ENCODE assay signal across 18 mouse cellular contexts in genomic region chr11:36410881-36411280, GRCm38 (mm10).
DNase-seq lines count a peak whose midpoint lies in the region; ATAC-seq and TF ChIP-seq lines count a peak whose summit lies in the region.
"Had no signal": no experiment of that assay in that cellular context is flagged by ENCODE, and none has a peak within 500 bp of the region (broad histone marks: within the 10 kb centered on the region; RNA-seq: fewer than 3 reads in every experiment).

No protein-coding gene starts in this region.

- no peaks in the 10 kb centered on the region for H3K27me3 ChIP-seq in forebrain, embryonic 16.5 days (replicated peaks; ENCODE audit: control insufficient read depth, insufficient read depth, low read length)
- H3K27me3 ChIP-seq in forebrain, embryonic 10.5 days (ENCODE audit: poor library complexity, severe bottlenecking), result no peaks in the 10 kb centered on the region
- H3K27me3 ChIP-seq in kidney, adult 2 months (replicated peaks; ENCODE audit: control insufficient read depth, insufficient read depth, low read length), result no peaks in the 10 kb centered on the region
- H3K27me3 ChIP-seq in midbrain, embryonic 16.5 days (ENCODE audit: control insufficient read depth, insufficient read depth, low read depth, low read length), result no peaks in the 10 kb centered on the region
- H3K27me3 ChIP-seq in midbrain, embryonic 15.5 days (replicated peaks), result no peaks in the 10 kb centered on the region
- H3K27me3 ChIP-seq: CH12.LX; heart, embryonic 12.5 days; hindbrain, embryonic 15.5 days had no signal

- no peak for TF ChIP-seq CTCF in kidney, adult 2 months (conservative IDR thresholded peaks at IDR 0.05; ENCODE audit: insufficient read depth, insufficient read length, low read depth, low read length)

- H3K4me1 ChIP-seq in forebrain, embryonic 16.5 days (replicated peaks; ENCODE audit: control insufficient read depth, insufficient read depth, low read length), result peaks cover 9% of the 10 kb centered on the region
- no peaks in the 10 kb centered on the region for H3K4me1 ChIP-seq in forebrain, embryonic 10.5 days
- no peaks in the 10 kb centered on the region for H3K4me1 ChIP-seq in kidney, adult 2 months (ENCODE audit: control insufficient read depth, insufficient read depth, low read length)
- H3K4me1 ChIP-seq in midbrain, embryonic 16.5 days (ENCODE audit: control insufficient read depth, insufficient read depth, low read length), result peaks cover 7% of the 10 kb centered on the region
- H3K4me1 ChIP-seq in midbrain, embryonic 15.5 days, result peaks cover 8% of the 10 kb centered on the region; the same call in 1 of the 2 replicates

- H3K27ac ChIP-seq in forebrain, embryonic 16.5 days (ENCODE audit: low read length), result no peak overlapping the region
- no peak overlapping the region for H3K27ac ChIP-seq in forebrain, embryonic 10.5 days
- no peak overlapping the region for H3K27ac ChIP-seq in kidney, adult 2 months (ENCODE audit: insufficient read depth, low read depth, low read length)
- H3K27ac ChIP-seq in midbrain, embryonic 16.5 days (ENCODE audit: low read length), result 0 out of 2 replicates have a peak overlapping the region, but pooled peaks have one; percentile 20
- no peak overlapping the region for H3K27ac ChIP-seq in midbrain, embryonic 15.5 days
- H3K27ac ChIP-seq: embryonic facial prominence, embryonic 10.5 days; hindbrain, embryonic 10.5 days; hindbrain, embryonic 15.5 days had no signal

- H3K36me3 ChIP-seq in forebrain, embryonic 16.5 days (ENCODE audit: control insufficient read depth, insufficient read depth), result no peaks in the 10 kb centered on the region
- no peaks in the 10 kb centered on the region for H3K36me3 ChIP-seq in forebrain, embryonic 10.5 days (replicated peaks)
- no peaks in the 10 kb centered on the region for H3K36me3 ChIP-seq in kidney, adult 2 months (ENCODE audit: control insufficient read depth, insufficient read depth, low read length)
- H3K36me3 ChIP-seq in midbrain, embryonic 16.5 days (ENCODE audit: control insufficient read depth, insufficient read depth, low read length), result no peaks in the 10 kb centered on the region
- no peaks in the 10 kb centered on the region for H3K36me3 ChIP-seq in midbrain, embryonic 15.5 days (replicated peaks)
- H3K36me3 ChIP-seq: embryonic facial prominence, embryonic 10.5 days; heart, embryonic 12.5 days; hindbrain, embryonic 10.5 days; hindbrain, embryonic 15.5 days had no signal

- no peaks in the 10 kb centered on the region for H3K9me3 ChIP-seq in forebrain, embryonic 16.5 days (ENCODE audit: control insufficient read depth, low read length)
- no peaks in the 10 kb centered on the region for H3K9me3 ChIP-seq in forebrain, embryonic 10.5 days
- H3K9me3 ChIP-seq in midbrain, embryonic 16.5 days (replicated peaks; ENCODE audit: control insufficient read depth, low read length, poor library complexity, severe bottlenecking), result no peaks in the 10 kb centered on the region
- no peaks in the 10 kb centered on the region for H3K9me3 ChIP-seq in midbrain, embryonic 15.5 days
- H3K9me3 ChIP-seq: embryonic facial prominence, embryonic 10.5 days; heart, embryonic 12.5 days; hindbrain, embryonic 10.5 days; hindbrain, embryonic 15.5 days had no signal

- DNase-seq in forebrain, embryonic 10.5 days (ENCODE audit: extremely low spot score, low spot score), result no peak
- DNase-seq in kidney, adult 2 months, result peak; percentile 14
- DNase-seq in kidney, adult 18-20 months, result no peak
- DNase-seq: adrenal gland, postnatal 14 days; cerebellum, adult 2 months; cerebellum, postnatal 10 days; gastrocnemius, postnatal 14 days had no signal

- H3K9ac ChIP-seq in forebrain, embryonic 16.5 days (replicated peaks; ENCODE audit: low read depth, low read length), result no peak overlapping the region
- no peak overlapping the region for H3K9ac ChIP-seq in midbrain, embryonic 16.5 days (ENCODE audit: low read depth, low read length)
- H3K9ac ChIP-seq in midbrain, embryonic 15.5 days, result no peak overlapping the region
- H3K9ac ChIP-seq: heart, embryonic 12.5 days; hindbrain, embryonic 15.5 days had no signal

- no peak overlapping the region for H3K4me2 ChIP-seq in forebrain, embryonic 16.5 days (ENCODE audit: low read length)
- no peak overlapping the region for H3K4me2 ChIP-seq in midbrain, embryonic 16.5 days (ENCODE audit: low read length)
- H3K4me2 ChIP-seq in midbrain, embryonic 15.5 days, result no peak overlapping the region
- H3K4me2 ChIP-seq: heart, embryonic 12.5 days; hindbrain, embryonic 15.5 days had no signal

- WGBS in forebrain, embryonic 16.5 days, result 27% methylated on average over 13 of the region's 13 CpGs
- WGBS in forebrain, embryonic 10.5 days, result 86% methylated on average over 13 of the region's 13 CpGs
- 62% methylated on average over 13 of the region's 13 CpGs for WGBS in kidney, adult 2 months
- WGBS in midbrain, embryonic 16.5 days, result 62% methylated on average over 13 of the region's 13 CpGs
- WGBS in midbrain, embryonic 15.5 days, result 61% methylated on average over 13 of the region's 13 CpGs

- no peak for TF ChIP-seq POLR2A in kidney, adult 2 months (IDR thresholded peaks at IDR 0.05; ENCODE audit: low read depth, low read length)

- ATAC-seq in forebrain, embryonic 16.5 days, result peak; percentile 36; the same call in 1 of the 2 replicates
- no peak for ATAC-seq in midbrain, embryonic 16.5 days
- ATAC-seq in midbrain, embryonic 15.5 days (replicated peaks), result no peak
- ATAC-seq: activated CD4-positive, CD25-positive, alpha-beta regulatory T cell, adult 4 months; inflammation-experienced regulatory T-cells, adult 6 months; Patski had no signal

- H3K4me3 ChIP-seq in forebrain, embryonic 16.5 days (replicated peaks; ENCODE audit: low read length), result no peak overlapping the region
- H3K4me3 ChIP-seq in forebrain, embryonic 10.5 days, result no peak overlapping the region
- no peak overlapping the region for H3K4me3 ChIP-seq in kidney, adult 2 months (ENCODE audit: insufficient read depth, low read depth, low read length)
- no peak overlapping the region for H3K4me3 ChIP-seq in midbrain, embryonic 16.5 days (ENCODE audit: low read depth, low read length)
- no peak overlapping the region for H3K4me3 ChIP-seq in midbrain, embryonic 15.5 days
- H3K4me3 ChIP-seq: embryonic facial prominence, embryonic 10.5 days; heart, embryonic 12.5 days; hindbrain, embryonic 10.5 days; hindbrain, embryonic 15.5 days had no signal
